Mouse (Mus musculus): ENCODE measurements around the gene Lrp5.

- TF ChIP-seq CTCF (IDR thresholded peaks at IDR 0.05; ENCODE audit: control insufficient read depth, insufficient read depth, low read length): no peak
- TF ChIP-seq POLR2A (IDR thresholded peaks at IDR 0.05; ENCODE audit: borderline replicate concordance, control insufficient read depth, low read depth, low read length): no peak
Observed at GRCm38 (mm10) chr19:3610886-3611285, 75.5 kb downstream of the Lrp5 start.
